Mouse (Mus musculus): ENCODE data around the gene Naa15.

- TF ChIP-seq CTCF (IDR thresholded peaks at IDR 0.05; ENCODE audit: low read depth, low read length), result no peak
- no peak for TF ChIP-seq POLR2A (IDR thresholded peaks at IDR 0.05; ENCODE audit: borderline replicate concordance, low read depth, low read length)
Measured at GRCm38 (mm10) chr3:51494466-51494865, 79.5 kb downstream of the Naa15 start.

Data from bone marrow macrophage, adult 2 months (primary cell).